ENCODE assay signal across 20 mouse cellular contexts in genomic region chr6:120700221-120700620, GRCm38 (mm10). TPM values are rescaled to one million over a fixed set of nuclear protein-coding genes. Genes with fewer than 3 reads are reported as not detected.
A peak's percentile ranks its signal among the peaks of the same experiment; 100 is the strongest.
DNase-seq lines count a peak whose midpoint lies in the region; ATAC-seq lines count a peak whose summit lies in the region.
"Had no signal": no experiment of that assay in that cellular context is flagged by ENCODE, and none has a peak within 500 bp of the region (broad histone marks: within the 10 kb centered on the region; RNA-seq: fewer than 3 reads in every experiment).

No protein-coding gene starts in this region.

- H3K4me1 ChIP-seq in forebrain, embryonic 14.5 days (ENCODE audit: control insufficient read depth, insufficient read depth, low read length), result peaks cover 3% of the 10 kb centered on the region; the same call in 1 of the 2 replicates
- peaks cover 6% of the 10 kb centered on the region; the same call in 1 of the 2 replicates for H3K4me1 ChIP-seq in forebrain, embryonic 11.5 days (replicated peaks; ENCODE audit: control insufficient read depth, insufficient read depth, low read length)
- peaks cover 2% of the 10 kb centered on the region; the same call in 1 of the 2 replicates for H3K4me1 ChIP-seq in midbrain, embryonic 11.5 days (ENCODE audit: control insufficient read depth, insufficient read depth, low read length)
- H3K4me1 ChIP-seq in midbrain, embryonic 13.5 days (replicated peaks), result peaks cover 6% of the 10 kb centered on the region
- H3K4me1 ChIP-seq in embryonic facial prominence, embryonic 10.5 days, result peaks cover 8% of the 10 kb centered on the region
- H3K4me1 ChIP-seq: embryonic facial prominence, embryonic 13.5 days; megakaryocyte, embryonic 14.5 days had no signal

- no peak overlapping the region for H3K9ac ChIP-seq in forebrain, embryonic 14.5 days (ENCODE audit: low read length)
- no peak overlapping the region for H3K9ac ChIP-seq in forebrain, embryonic 11.5 days (ENCODE audit: low read length)
- no peak overlapping the region for H3K9ac ChIP-seq in midbrain, embryonic 11.5 days (ENCODE audit: low read length)
- no peak overlapping the region for H3K9ac ChIP-seq in midbrain, embryonic 13.5 days (replicated peaks)
- H3K9ac ChIP-seq: embryonic facial prominence, embryonic 13.5 days; hindbrain, embryonic 15.5 days; limb, embryonic 12.5 days; liver, embryonic 15.5 days; neural tube, embryonic 13.5 days had no signal

- ATAC-seq in forebrain, embryonic 14.5 days, result no peak
- no peak for ATAC-seq in forebrain, embryonic 11.5 days (replicated peaks; ENCODE audit: low FRiP score)
- no peak for ATAC-seq in midbrain, embryonic 11.5 days (ENCODE audit: low FRiP score)
- no peak for ATAC-seq in midbrain, embryonic 13.5 days
- no peak for ATAC-seq in granulocyte monocyte progenitor cell, adult 5-6 weeks (replicated peaks; ENCODE audit: poor library complexity, severe bottlenecking)
- ATAC-seq in erythroid progenitor cell, adult 5-6 weeks (replicated peaks; ENCODE audit: low FRiP score, poor library complexity, severe bottlenecking), result no peak

- no peak overlapping the region for H3K4me2 ChIP-seq in forebrain, embryonic 14.5 days (ENCODE audit: low read length)
- no peak overlapping the region for H3K4me2 ChIP-seq in forebrain, embryonic 11.5 days (ENCODE audit: low read depth, low read length, severe bottlenecking)
- no peak overlapping the region for H3K4me2 ChIP-seq in midbrain, embryonic 11.5 days
- no peak overlapping the region for H3K4me2 ChIP-seq in midbrain, embryonic 13.5 days (replicated peaks)
- H3K4me2 ChIP-seq: embryonic facial prominence, embryonic 13.5 days; hindbrain, embryonic 15.5 days; limb, embryonic 12.5 days; liver, embryonic 15.5 days; neural tube, embryonic 13.5 days had no signal

- 22% methylated on average over 4 of the region's 4 CpGs for WGBS in forebrain, embryonic 14.5 days
- 21% methylated on average over 4 of the region's 4 CpGs for WGBS in forebrain, embryonic 11.5 days
- WGBS in midbrain, embryonic 11.5 days, result 16% methylated on average over 4 of the region's 4 CpGs
- 15% methylated on average over 4 of the region's 4 CpGs for WGBS in midbrain, embryonic 13.5 days
- 24% methylated on average over 4 of the region's 4 CpGs for WGBS in embryonic facial prominence, embryonic 10.5 days

- no peak overlapping the region for H3K27ac ChIP-seq in forebrain, embryonic 14.5 days (ENCODE audit: low read depth, low read length)
- no peak overlapping the region for H3K27ac ChIP-seq in forebrain, embryonic 11.5 days (ENCODE audit: low read depth, low read length)
- H3K27ac ChIP-seq in midbrain, embryonic 11.5 days (ENCODE audit: low read depth, low read length), result no peak overlapping the region
- H3K27ac ChIP-seq in midbrain, embryonic 13.5 days, result no peak overlapping the region
- H3K27ac ChIP-seq in embryonic facial prominence, embryonic 10.5 days (replicated peaks), result no peak overlapping the region
- H3K27ac ChIP-seq: embryonic facial prominence, embryonic 13.5 days; forebrain, embryonic 10.5 days; hindbrain, embryonic 15.5 days; limb, embryonic 12.5 days; liver, embryonic 15.5 days; neural tube, embryonic 13.5 days had no signal

- intact Hi-C loops in heart, postnatal 36 days (cut with DNase I), result no loop called here

- no peaks in the 10 kb centered on the region for H3K36me3 ChIP-seq in forebrain, embryonic 14.5 days (ENCODE audit: control insufficient read depth, insufficient read depth, low read length)
- H3K36me3 ChIP-seq in forebrain, embryonic 11.5 days (ENCODE audit: control insufficient read depth, insufficient read depth, low read length), result no peaks in the 10 kb centered on the region
- no peaks in the 10 kb centered on the region for H3K36me3 ChIP-seq in midbrain, embryonic 11.5 days (ENCODE audit: control insufficient read depth, insufficient read depth, low read length)
- H3K36me3 ChIP-seq in midbrain, embryonic 13.5 days, result no peaks in the 10 kb centered on the region
- no peaks in the 10 kb centered on the region for H3K36me3 ChIP-seq in embryonic facial prominence, embryonic 10.5 days (replicated peaks)
- H3K36me3 ChIP-seq: embryonic facial prominence, embryonic 13.5 days; forebrain, embryonic 10.5 days; hindbrain, embryonic 15.5 days; limb, embryonic 12.5 days; liver, embryonic 15.5 days; neural tube, embryonic 13.5 days had no signal

- peak; percentile 8 for DNase-seq in forebrain, embryonic 14.5 days (ENCODE audit: low spot score)
- DNase-seq in forebrain, embryonic 11.5 days (ENCODE audit: low spot score), result no peak
- peak; percentile 85 for DNase-seq in midbrain, embryonic 11.5 days (ENCODE audit: low spot score, missing footprints)
- DNase-seq in embryonic facial prominence, embryonic 10.5 days (ENCODE audit: low spot score), result peak; percentile 11
- no peak for DNase-seq in heart, postnatal 36 days
- DNase-seq: cerebellum, adult 2 months; gastrocnemius, postnatal 36 days; kidney, adult 9 months; lung, postnatal 10 days; thymus, adult 2 months had no signal

- no peaks in the 10 kb centered on the region for H3K27me3 ChIP-seq in forebrain, embryonic 14.5 days (replicated peaks; ENCODE audit: control insufficient read depth, insufficient read depth, low read length)
- no peaks in the 10 kb centered on the region for H3K27me3 ChIP-seq in forebrain, embryonic 11.5 days (ENCODE audit: control insufficient read depth, insufficient read depth, low read length)
- no peaks in the 10 kb centered on the region for H3K27me3 ChIP-seq in midbrain, embryonic 11.5 days (ENCODE audit: control insufficient read depth, insufficient read depth, low read length)
- H3K27me3 ChIP-seq in midbrain, embryonic 13.5 days, result no peaks in the 10 kb centered on the region
- H3K27me3 ChIP-seq in embryonic facial prominence, embryonic 10.5 days (replicated peaks; ENCODE audit: low read depth, poor library complexity, severe bottlenecking), result no peaks in the 10 kb centered on the region
- H3K27me3 ChIP-seq: embryonic facial prominence, embryonic 13.5 days; hindbrain, embryonic 15.5 days; limb, embryonic 12.5 days; liver, embryonic 15.5 days; neural tube, embryonic 13.5 days had no signal

- no peak overlapping the region for H3K4me3 ChIP-seq in forebrain, embryonic 14.5 days (ENCODE audit: low read depth, low read length)
- H3K4me3 ChIP-seq in forebrain, embryonic 11.5 days (ENCODE audit: low read depth, low read length), result no peak overlapping the region
- no peak overlapping the region for H3K4me3 ChIP-seq in midbrain, embryonic 11.5 days (ENCODE audit: low read depth, low read length)
- H3K4me3 ChIP-seq in midbrain, embryonic 13.5 days (replicated peaks), result no peak overlapping the region
- no peak overlapping the region for H3K4me3 ChIP-seq in embryonic facial prominence, embryonic 10.5 days
- H3K4me3 ChIP-seq: embryonic facial prominence, embryonic 13.5 days; forebrain, embryonic 10.5 days; hindbrain, embryonic 15.5 days; limb, embryonic 12.5 days; liver, embryonic 15.5 days; megakaryocyte, embryonic 14.5 days; neural tube, embryonic 13.5 days had no signal

- no peaks in the 10 kb centered on the region for H3K9me3 ChIP-seq in forebrain, embryonic 14.5 days (replicated peaks; ENCODE audit: control insufficient read depth, low read length)
- H3K9me3 ChIP-seq in forebrain, embryonic 11.5 days (ENCODE audit: control insufficient read depth, low read length), result no peaks in the 10 kb centered on the region
- H3K9me3 ChIP-seq in midbrain, embryonic 11.5 days (ENCODE audit: control insufficient read depth, low read length), result no peaks in the 10 kb centered on the region
- no peaks in the 10 kb centered on the region for H3K9me3 ChIP-seq in midbrain, embryonic 13.5 days
- no peaks in the 10 kb centered on the region for H3K9me3 ChIP-seq in embryonic facial prominence, embryonic 10.5 days
- H3K9me3 ChIP-seq: embryonic facial prominence, embryonic 13.5 days; forebrain, embryonic 10.5 days; hindbrain, embryonic 15.5 days; limb, embryonic 12.5 days; liver, embryonic 15.5 days; megakaryocyte, embryonic 14.5 days; neural tube, embryonic 13.5 days had no signal

RNA-seq across cellular contexts. Expression of gene Cecr2, which starts 34.1 kb away (rescaled TPM):
- polyA plus RNA-seq in forebrain, embryonic 14.5 days (2014; fragmentation: Nextera tagmentation; extraction: Ambion mirVana), result 5.3 and 5.6 TPM in 2 replicates
- 20.4 and 22.0 TPM in 2 replicates for polyA plus RNA-seq in forebrain, embryonic 11.5 days (2014; fragmentation: Nextera tagmentation; extraction: Ambion mirVana)
- 20.6 and 20.9 TPM in 2 replicates for polyA plus RNA-seq in midbrain, embryonic 11.5 days (2014; fragmentation: Nextera tagmentation; extraction: Ambion mirVana)
- 5.6 and 7.6 TPM in 2 replicates for polyA plus RNA-seq in midbrain, embryonic 13.5 days (2015; fragmentation: Nextera tagmentation; extraction: Ambion mirVana)
- polyA plus RNA-seq in embryonic facial prominence, embryonic 10.5 days (2016; fragmentation: Nextera tagmentation; extraction: Ambion mirVana), result 11.1 and 14.8 TPM in 2 replicates
- total RNA-seq in granulocyte monocyte progenitor cell, adult 5-6 weeks (2014; fragmentation: Nextera tagmentation), result 0.15 TPM in 1 of 2 replicates, not detected in the other
- not detected in 2 replicates for total RNA-seq in granulocyte monocyte progenitor cell, adult 5-6 weeks (2017)
- 66.0 and 83.0 TPM in 2 replicates for total RNA-seq in erythroid progenitor cell, adult 5-6 weeks (2015; ENCODE audit: low replicate concordance)
- total RNA-seq in erythroid progenitor cell, adult 5-6 weeks (2017; ENCODE audit: low replicate concordance), result 56.0 and 89.0 TPM in 2 replicates
- total RNA-seq in heart, postnatal 36 days (2021), result 10 to 100 TPM; 16.4 to 20.3 TPM

Comparison
In these comparisons a context has a peak if more than half of its experiments do, and no peak if none do; other contexts are left out.
1. DNase-seq: peak in forebrain, embryonic 14.5 days (single experiment), midbrain, embryonic 11.5 days (single experiment) and embryonic facial prominence, embryonic 10.5 days (single experiment); none in forebrain, embryonic 11.5 days (single experiment) and heart, postnatal 36 days (0 of 2).